Mouse (Mus musculus) liver, embryonic 14.5 days (tissue): ENCODE data around the gene Zfp750.

ENCODE experiments used
- CTCF ChIP-seq: IDR thresholded peaks from 2 replicates; pipeline ENCODE4 v1.5.1; 2016; ENCODE audit warnings: antibody characterized with exemption, low read depth, control low read depth
- EP300 ChIP-seq: IDR thresholded peaks from 2 replicates; pipeline ENCODE4 v1.6.1; 2016; ENCODE audit warnings: antibody characterized with exemption, low read depth

DNA sequence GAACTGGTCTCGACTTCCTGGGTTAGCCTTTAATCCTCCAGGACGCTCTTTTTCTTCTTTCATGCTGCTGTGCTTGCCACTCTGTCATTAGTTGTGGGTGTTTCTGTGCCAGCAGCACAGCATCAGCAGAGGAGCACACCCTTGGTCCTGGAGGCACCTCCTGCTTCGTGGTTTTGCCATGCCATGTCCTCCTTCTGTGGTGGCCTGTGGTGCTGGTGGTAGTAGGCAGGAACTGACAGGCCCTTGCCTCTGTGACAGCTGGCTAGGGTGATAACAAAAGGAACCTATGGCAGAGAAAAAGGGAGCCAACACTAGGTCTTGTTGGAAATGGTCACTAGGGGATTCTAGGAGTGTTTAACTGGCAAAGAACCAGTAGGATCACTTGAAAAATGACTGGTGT lies 10.6 kb upstream of the Zfp750 start:
- no peak for TF ChIP-seq CTCF
- TF ChIP-seq EP300: no peak
